8 mouse cellular contexts compared by ENCODE assay signal in the genomic region with DNA sequence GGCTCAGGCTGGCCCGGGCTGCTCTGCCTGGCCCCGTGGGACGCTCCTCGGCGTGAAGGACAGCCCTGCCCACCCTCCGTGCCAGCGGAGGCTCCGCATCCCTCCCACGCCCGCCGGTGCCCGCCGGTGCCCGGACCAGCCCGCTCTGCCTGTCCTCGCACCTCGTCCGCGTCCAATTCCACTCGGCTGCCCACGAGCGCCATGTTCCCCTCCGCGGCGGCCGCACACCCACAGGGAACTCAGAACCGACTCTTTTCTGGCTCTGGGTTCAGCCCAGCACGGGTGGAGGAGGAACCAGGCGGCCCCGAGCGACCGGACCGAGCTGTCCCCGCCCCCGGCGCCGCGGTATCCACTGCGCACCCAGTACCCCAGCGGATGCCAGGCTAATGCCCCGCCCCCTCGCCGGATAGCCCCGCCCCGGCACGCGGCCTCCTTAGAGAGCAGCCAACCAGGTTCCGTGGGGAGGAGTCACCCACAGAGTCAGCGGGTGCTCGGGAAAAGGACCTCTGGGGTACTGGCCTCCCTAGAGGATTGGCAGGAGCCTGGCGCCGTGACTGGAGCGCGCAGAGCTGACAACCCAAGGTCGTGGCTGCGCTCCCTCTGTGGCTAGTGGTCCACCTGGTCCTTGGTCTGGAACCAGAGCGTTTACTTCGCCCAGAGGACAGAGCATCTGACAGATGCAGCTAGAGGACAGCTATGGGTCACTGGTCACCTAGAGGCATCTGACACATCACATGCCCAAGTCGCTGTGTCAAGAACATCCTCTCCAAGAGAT. TPM values are rescaled to one million over a fixed set of nuclear protein-coding genes. Genes with fewer than 3 reads are reported as not detected.
DNase-seq lines count a peak whose midpoint lies in the region; ATAC-seq lines count a peak whose summit lies in the region.

A gene (minus strand): TSS at position 346 of the 775 bp plus-strand sequence.

- peak; percentile 100 for DNase-seq in adrenal gland, adult (ENCODE audit: inconsistent age in 2 of 2, low spot score in 1 of 2)
- peak; percentile 90 for DNase-seq in embryo, embryonic 10 days (ENCODE audit: low spot score)
- peak; percentile 98 for DNase-seq in gastrocnemius, postnatal 10 days
- DNase-seq in left cerebral cortex, postnatal 10 days (ENCODE audit: extremely low spot score in 1 of 2, low spot score in 2 of 2): peak; percentile 92 to 99
- peak; percentile 96 for DNase-seq in right cerebral cortex, postnatal 10 days (ENCODE audit: low spot score in 2 of 2)
- DNase-seq in urinary bladder, postnatal 14 days (ENCODE audit: low spot score): peak; percentile 99

- ATAC-seq in inflammation-experienced regulatory T-cells, adult 6 months: peak; percentile 63
- ATAC-seq in megakaryocyte progenitor cell, adult 5-6 weeks (replicated peaks; ENCODE audit: poor library complexity): peak; percentile 93

- intact Hi-C loops in left cerebral cortex, postnatal 10 days (cut with DNase I): loop anchor here (5.0 kb wide), 1 partner anchor 62 kb away; no protein-coding TSS in a partner anchor

RNA-seq across cellular contexts. Expression of the gene that starts here (rescaled TPM):
- total RNA-seq in gastrocnemius, postnatal 10 days (2021): 10 to 100 TPM in 1 of 2 experiments, 1 to 10 TPM in 1; 7.3 to 10.5 TPM
- polyA plus RNA-seq in inflammation-experienced regulatory T-cells, adult 6 months (2017; shearing (Covaris generic)): 100 to 1,000 TPM; 108 to 137 (median 120) TPM
- 10 to 100 TPM; 27.5 to 29.6 TPM for total RNA-seq in left cerebral cortex, postnatal 10 days (2021)
- total RNA-seq in megakaryocyte progenitor cell, adult 5-6 weeks (2015): 1.9 and 2.9 TPM in 2 replicates
- 1.00 and 3.3 TPM in 2 replicates for total RNA-seq in megakaryocyte progenitor cell, adult 5-6 weeks (2017)

Comparison
In these comparisons a context has a peak if more than half of its experiments do, and no peak if none do; other contexts are left out.
1. Peak in every context shown above with its lines: DNase-seq and ATAC-seq.